Mouse (Mus musculus) cortical plate, adult 2 months (tissue): ENCODE data around the gene Sars2. TPM values are rescaled to one million over a fixed set of nuclear protein-coding genes. Genes with fewer than 3 reads are reported as not detected.

Experiments used
- H3K27ac ChIP-seq: fragments of 200-500 bp; 2 replicates; pipeline ENCODE4 v1.5.1; 2012; ENCODE audit warnings: low read length, control low read depth, inconsistent platforms; ENCODE audit not compliant: insufficient read depth
- H3K4me1 ChIP-seq: fragments of 200-500 bp; 2 replicates; pipeline ENCODE4 v1.6.1; 2011; ENCODE audit warnings: low read length; ENCODE audit not compliant: control insufficient read depth, insufficient read depth
- H3K4me3 ChIP-seq: fragments of 200-500 bp; 2 replicates; pipeline ENCODE4 v1.5.1; 2011; ENCODE audit warnings: mild to moderate bottlenecking, low read length, control low read depth; ENCODE audit not compliant: insufficient read depth
- CTCF ChIP-seq: fragments of 200-500 bp; IDR thresholded peaks from 2 replicates; pipeline ENCODE4 v1.5.1; 2011; ENCODE audit warnings: mild to moderate bottlenecking, control low read depth, low read length; ENCODE audit not compliant: insufficient read depth; ENCODE audit errors: extremely low read depth
- POLR2A ChIP-seq: fragments of 200-500 bp; IDR thresholded peaks from 2 replicates; pipeline ENCODE4 v1.6.1; 2011; ENCODE audit warnings: mild to moderate bottlenecking, low read length, control low read depth; ENCODE audit not compliant: insufficient read depth; ENCODE audit errors: extremely low read depth
- polyA plus RNA-seq: library from polyadenylated mRNA; depleted of rRNA; stranded (reverse); fragments of >200 nt; gene quantifications from 2 replicates; pipeline ENCODE4 v1.2.3, GENCODE M21; 2012

Sars2 gene
- polyA plus RNA-seq, 1 experiment: 15.2 TPM

- no peaks in the 10 kb centered on the region for H3K4me1 ChIP-seq
- TF ChIP-seq POLR2A (no peak), CTCF (no peak)
Measured at GRCm38 (mm10) chr7:28749935-28750334, 8.1 kb downstream of the Sars2 start.

GRCm38 (mm10) chr7:28756079-28756478, 14.3 kb downstream of the Sars2 start, which contains the start of gene Ccer2:
Gene Ccer2, plus strand, starts transcription at chr7:28756174.
- H3K4me3 ChIP-seq: no peak within 1 kb of the TSS
- H3K4me1 ChIP-seq: no peaks in the 10 kb centered on the region
- H3K27ac ChIP-seq: no peak within 1 kb of the TSS
- TF ChIP-seq POLR2A (no peak), CTCF (no peak)

More at GRCm38 (mm10) chr7:28749935-28750334, 8.1 kb downstream of the Sars2 start:
- Histone ChIP-seq H3K4me3 (no peak overlapping the region), H3K27ac (no peak overlapping the region)

- Histone ChIP-seq H3K27ac (no peak overlapping the region), H3K4me1 (no peaks in the 10 kb centered on the region), H3K4me3 (no peak overlapping the region)
- TF ChIP-seq CTCF (no peak), POLR2A (no peak)
Measured at GRCm38 (mm10) chr7:28758623-28759022, 16.8 kb downstream of the Sars2 start.

GRCm38 (mm10) chr7:28761907-28762306, 20.1 kb downstream of the Sars2 start:
- Histone ChIP-seq H3K4me1 (peaks cover 3% of the 10 kb centered on the region; the same call in 1 of the 2 replicates), H3K4me3 (no peak overlapping the region), H3K27ac (no peak overlapping the region)
- no peak for TF ChIP-seq POLR2A
- no peak for TF ChIP-seq CTCF

- peaks cover 7% of the 10 kb centered on the region; the same call in 1 of the 2 replicates for H3K4me1 ChIP-seq
- peak overlapping the region; percentile 83; the same call in 1 of the 2 replicates for H3K4me3 ChIP-seq
- no peak overlapping the region for H3K27ac ChIP-seq
- TF ChIP-seq CTCF: no peak
Measured at GRCm38 (mm10) chr7:28765211-28765610, 23.4 kb downstream of the Sars2 start.

- Histone ChIP-seq H3K27ac (peak within 1 kb of the TSS; percentile 76), H3K4me1 (peaks cover 7% of the 10 kb centered on the region; the same call in 1 of the 2 replicates)
- no peak for TF ChIP-seq CTCF
- peak; percentile 48; the same call in 1 of the 2 replicates for TF ChIP-seq POLR2A
Measured at GRCm38 (mm10) chr7:28766173-28766879, 24.5 kb downstream of the Sars2 start, which contains the start of gene Sirt2. Gene Sirt2, plus strand, starts transcription at chr7:28766735.

GRCm38 (mm10) chr7:28766910-28767309, 25.1 kb downstream of the Sars2 start:
- H3K4me3 ChIP-seq: peak overlapping the region; percentile 83
- H3K27ac ChIP-seq: no peak overlapping the region
- peaks cover 7% of the 10 kb centered on the region; the same call in 1 of the 2 replicates for H3K4me1 ChIP-seq
- TF ChIP-seq POLR2A: no peak
- no peak for TF ChIP-seq CTCF

More at GRCm38 (mm10) chr7:28766173-28766879, 24.5 kb downstream of the Sars2 start, which contains the start of gene Sirt2:
- peak within 1 kb of the TSS; percentile 83 for H3K4me3 ChIP-seq

GRCm38 (mm10) chr7:28767462-28767965, 25.7 kb downstream of the Sars2 start, which contains the start of gene Nfkbib:
Gene Nfkbib, minus strand, starts transcription at chr7:28767512.
- Histone ChIP-seq H3K4me1 (peaks cover 7% of the 10 kb centered on the region; the same call in 1 of the 2 replicates), H3K4me3 (peak within 1 kb of the TSS; percentile 83), H3K27ac (no peak within 1 kb of the TSS)
- TF ChIP-seq POLR2A (no peak), CTCF (no peak)

- Histone ChIP-seq H3K4me1 (peaks cover 7% of the 10 kb centered on the region; the same call in 1 of the 2 replicates), H3K4me3 (no peak overlapping the region), H3K27ac (no peak overlapping the region)
- TF ChIP-seq POLR2A: no peak
- TF ChIP-seq CTCF: no peak
Measured at GRCm38 (mm10) chr7:28769414-28769958, 27.7 kb downstream of the Sars2 start.
